Mouse (Mus musculus): ENCODE measurements around the gene Oscp1. TPM values are rescaled to one million over a fixed set of nuclear protein-coding genes. Genes with fewer than 3 reads are reported as not detected.
A peak's percentile ranks its signal among the peaks of the same experiment; 100 is the strongest.

Gene Oscp1
- polyA plus RNA-seq, 1 experiment: 12.8 TPM

- no peaks in the 10 kb centered on the region for H3K79me2 ChIP-seq (ENCODE audit: control insufficient read depth, insufficient read depth)
- H3K36me3 ChIP-seq (ENCODE audit: control insufficient read depth, insufficient read depth): peaks cover 13% of the 10 kb centered on the region
- H3K27me3 ChIP-seq (ENCODE audit: control insufficient read depth, insufficient read depth, insufficient read length): no peaks in the 10 kb centered on the region
- TF ChIP-seq SRF (IDR thresholded peaks at IDR 0.05; ENCODE audit: control insufficient read depth, insufficient read length, low read depth): peak; percentile 84
- peak; percentile 60 for TF ChIP-seq POLR2A (IDR thresholded peaks at IDR 0.05; ENCODE audit: insufficient read length, low read depth)
- no peak for TF ChIP-seq MAX (IDR thresholded peaks at IDR 0.05; ENCODE audit: low read depth)
- TF ChIP-seq TCF12 (IDR thresholded peaks at IDR 0.05; ENCODE audit: insufficient read depth, poor library complexity, severe bottlenecking): no peak
- TF ChIP-seq MYOD1 (IDR thresholded peaks at IDR 0.05; ENCODE audit: control insufficient read depth in 1 of 3, insufficient read length in 2 of 3, low read depth in 2 of 3): no peak
- no peak for TF ChIP-seq REST (IDR thresholded peaks at IDR 0.05; ENCODE audit: insufficient read depth, insufficient read length)
- no peak for TF ChIP-seq CEBPB (IDR thresholded peaks at IDR 0.05; ENCODE audit: insufficient read depth, poor library complexity, severe bottlenecking)
- peak within 1 kb of the TSS; percentile 64 for H3K4me3 ChIP-seq
- peak within 1 kb of the TSS; percentile 83 for H3K4me2 ChIP-seq (ENCODE audit: low read depth)
- peak within 1 kb of the TSS; percentile 61 for H3ac ChIP-seq (ENCODE audit: control insufficient read depth, insufficient read length)
These were observed 11.3 kb upstream of the Oscp1 start, which contains the start of gene Mrps15 for GRCm38 (mm10) chr4:126046851-126047585. Gene Mrps15, plus strand, starts transcription at chr4:126046925.

- TF ChIP-seq POLR2A (IDR thresholded peaks at IDR 0.05; ENCODE audit: insufficient read length, low read depth) (no peak), E2F4 (IDR thresholded peaks at IDR 0.05; ENCODE audit: insufficient read depth) (no peak), TCF3 (IDR thresholded peaks at IDR 0.05; ENCODE audit: insufficient read length, low read depth) (no peak), MAX (IDR thresholded peaks at IDR 0.05; ENCODE audit: low read depth) (no peak), CEBPB (IDR thresholded peaks at IDR 0.05; ENCODE audit: insufficient read depth, poor library complexity, severe bottlenecking) (no peak), MYOD1 (IDR thresholded peaks at IDR 0.05; ENCODE audit: control insufficient read depth in 1 of 3, insufficient read length in 2 of 3, low read depth in 2 of 3) (no peak), TCF12 (IDR thresholded peaks at IDR 0.05; ENCODE audit: insufficient read depth, poor library complexity, severe bottlenecking) (no peak), MYOG (IDR thresholded peaks at IDR 0.05; ENCODE audit: control insufficient read depth in 1 of 3, insufficient read depth in 1 of 3, insufficient read length in 2 of 3, low read depth in 2 of 3) (no peak), REST (IDR thresholded peaks at IDR 0.05; ENCODE audit: insufficient read depth, insufficient read length) (no peak), USF1 (IDR thresholded peaks at IDR 0.05; ENCODE audit: low read depth) (no peak), POLR2AphosphoS2 (IDR thresholded peaks at IDR 0.05; ENCODE audit: insufficient read length, low read depth) (no peak), SRF (IDR thresholded peaks at IDR 0.05; ENCODE audit: control insufficient read depth, insufficient read length, low read depth) (no peak)
- H3K27me3 ChIP-seq (ENCODE audit: control insufficient read depth, insufficient read depth, insufficient read length): no peaks in the 10 kb centered on the region
- no peak overlapping the region for H3ac ChIP-seq (ENCODE audit: control insufficient read depth, insufficient read length)
- peaks cover 25% of the 10 kb centered on the region for H3K36me3 ChIP-seq (ENCODE audit: control insufficient read depth, insufficient read depth)
- no peak overlapping the region for H3K4me3 ChIP-seq
- no peaks in the 10 kb centered on the region for H3K79me2 ChIP-seq (ENCODE audit: control insufficient read depth, insufficient read depth)
- no peak overlapping the region for H3K4me2 ChIP-seq (ENCODE audit: low read depth)
These were observed 6.7 kb upstream of the Oscp1 start for GRCm38 (mm10) chr4:126051617-126052016.

- H3K4me3 ChIP-seq: peak overlapping the region; percentile 65
- H3K27me3 ChIP-seq (ENCODE audit: control insufficient read depth, insufficient read depth, insufficient read length): no peaks in the 10 kb centered on the region
- TF ChIP-seq CEBPB (IDR thresholded peaks at IDR 0.05; ENCODE audit: insufficient read depth, poor library complexity, severe bottlenecking): no peak
- TF ChIP-seq POLR2AphosphoS2 (IDR thresholded peaks at IDR 0.05; ENCODE audit: insufficient read length, low read depth): peak; percentile 11
These were observed 895 bp upstream of the Oscp1 start for GRCm38 (mm10) chr4:126057207-126058133.

GRCm38 (mm10) chr4:126058997-126059362 is 615 bp downstream of the Oscp1 start:
- Histone ChIP-seq H3K4me3 (peak overlapping the region; percentile 65), H3K27me3 (ENCODE audit: control insufficient read depth, insufficient read depth, insufficient read length) (no peaks in the 10 kb centered on the region), H3K36me3 (ENCODE audit: control insufficient read depth, insufficient read depth) (no peaks in the 10 kb centered on the region), H3K4me2 (ENCODE audit: low read depth) (peak overlapping the region; percentile 84), H3ac (ENCODE audit: control insufficient read depth, insufficient read length) (no peak overlapping the region), H3K79me2 (ENCODE audit: control insufficient read depth, insufficient read depth) (no peaks in the 10 kb centered on the region)
- TF ChIP-seq SRF (IDR thresholded peaks at IDR 0.05; ENCODE audit: control insufficient read depth, insufficient read length, low read depth) (no peak), USF1 (IDR thresholded peaks at IDR 0.05; ENCODE audit: low read depth) (no peak), CEBPB (IDR thresholded peaks at IDR 0.05; ENCODE audit: insufficient read depth, poor library complexity, severe bottlenecking) (no peak), POLR2A (IDR thresholded peaks at IDR 0.05; ENCODE audit: insufficient read length, low read depth) (no peak), REST (IDR thresholded peaks at IDR 0.05; ENCODE audit: insufficient read depth, insufficient read length) (no peak), MAX (IDR thresholded peaks at IDR 0.05; ENCODE audit: low read depth) (no peak), E2F4 (IDR thresholded peaks at IDR 0.05; ENCODE audit: insufficient read depth) (no peak), TCF3 (IDR thresholded peaks at IDR 0.05; ENCODE audit: insufficient read length, low read depth) (no peak), TCF12 (IDR thresholded peaks at IDR 0.05; ENCODE audit: insufficient read depth, poor library complexity, severe bottlenecking) (no peak), MYOG (IDR thresholded peaks at IDR 0.05; ENCODE audit: control insufficient read depth in 1 of 3, insufficient read depth in 1 of 3, insufficient read length in 2 of 3, low read depth in 2 of 3) (no peak), MYOD1 (IDR thresholded peaks at IDR 0.05; ENCODE audit: control insufficient read depth in 1 of 3, insufficient read length in 2 of 3, low read depth in 2 of 3) (no peak), POLR2AphosphoS2 (IDR thresholded peaks at IDR 0.05; ENCODE audit: insufficient read length, low read depth) (no peak)

More at GRCm38 (mm10) chr4:126057207-126058133, 895 bp upstream of the Oscp1 start:
- Histone ChIP-seq H3K36me3 (ENCODE audit: control insufficient read depth, insufficient read depth) (peaks cover 7% of the 10 kb centered on the region), H3K79me2 (ENCODE audit: control insufficient read depth, insufficient read depth) (no peaks in the 10 kb centered on the region), H3ac (ENCODE audit: control insufficient read depth, insufficient read length) (no peak overlapping the region), H3K4me2 (ENCODE audit: low read depth) (peak overlapping the region; percentile 84)
